Mouse (Mus musculus) brain, embryonic 14.5 days (tissue): ENCODE measurements at regions not wholly inside any gene's neighbourhood (a gene's known extent, or its start where the extent isn't known, plus 50 kb on each side); places are given as distances from the start of the nearest gene placed in this dataset.

ENCODE experiments used
- CTCF ChIP-seq: fragments of 200-500 bp; IDR thresholded peaks from 2 replicates; pipeline ENCODE4 v1.5.1; 2012; ENCODE audit warnings: inconsistent platforms, mild to moderate bottlenecking, moderate library complexity, borderline replicate concordance; ENCODE audit not compliant: insufficient read depth, insufficient read length; ENCODE audit errors: extremely low read depth
- POLR2A ChIP-seq: fragments of 200-500 bp; IDR thresholded peaks from 2 replicates; pipeline ENCODE4 v1.6.1; 2012; ENCODE audit warnings: mild to moderate bottlenecking, inconsistent platforms, borderline replicate concordance; ENCODE audit not compliant: poor library complexity, insufficient read depth, insufficient read length, severe bottlenecking; ENCODE audit errors: extremely low read depth

DNA sequence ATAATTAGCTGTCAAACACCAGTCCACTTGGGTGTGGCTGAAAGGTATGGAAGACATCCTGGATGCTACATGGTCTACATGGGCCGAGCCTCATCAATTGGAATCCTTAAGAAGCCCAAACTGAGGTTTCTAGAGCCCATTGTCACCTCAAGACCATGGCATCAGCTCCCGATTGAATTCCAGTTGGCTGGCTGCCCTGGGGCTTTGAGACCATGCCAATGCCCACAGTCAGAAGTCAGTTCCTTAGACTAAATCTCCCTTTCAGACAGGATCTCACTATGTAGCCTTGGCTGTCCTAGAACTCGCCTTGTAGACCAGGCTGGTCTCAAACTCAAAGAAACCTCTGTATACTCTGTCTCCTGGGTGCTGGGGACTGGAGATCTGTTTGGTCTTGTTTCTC lies 423.8 kb downstream of the Med13l start:
- no peak for TF ChIP-seq CTCF
- no peak for TF ChIP-seq POLR2A
